Mouse (Mus musculus): ENCODE results near the gene Zbed4.

- no peak for TF ChIP-seq TAL1 (IDR thresholded peaks at IDR 0.05; ENCODE audit: low read length)
- TF ChIP-seq GATA1 (IDR thresholded peaks at IDR 0.05; ENCODE audit: low read length): no peak
Measured at GRCm38 (mm10) chr15:88832536-88832935, 81.1 kb downstream of the Zbed4 start.
